Mouse (Mus musculus): ENCODE data around the gene Grasp. TPM values are rescaled to one million over a fixed set of nuclear protein-coding genes. Genes with fewer than 3 reads are reported as not detected.

Grasp gene
- polyA plus RNA-seq, 1 experiment from 2014 or later = 4.1 TPM

- H3K4me3 ChIP-seq (ENCODE audit: low read depth, low read length) = no peak overlapping the region
- no peak overlapping the region for H3K9ac ChIP-seq (ENCODE audit: low read depth, low read length)
- H3K9me3 ChIP-seq (replicated peaks; ENCODE audit: control insufficient read depth, low read length) = no peaks in the 10 kb centered on the region
- peaks cover 6% of the 10 kb centered on the region for H3K4me1 ChIP-seq (ENCODE audit: control insufficient read depth, insufficient read depth, low read length)
- peaks cover 15% of the 10 kb centered on the region; the same call in 1 of the 2 replicates for H3K27me3 ChIP-seq (ENCODE audit: control insufficient read depth, insufficient read depth, low read length)
- ATAC-seq (replicated peaks; ENCODE audit: insufficient number of reproducible peaks, low FRiP score, low TSS enrichment) = no peak
- peaks cover 11% of the 10 kb centered on the region for H3K36me3 ChIP-seq (ENCODE audit: control insufficient read depth, insufficient read depth, low read length)
- WGBS (ENCODE audit: insufficient replicate concordance) = 84% methylated on average over 21 of the region's 21 CpGs
- H3K27ac ChIP-seq (ENCODE audit: low read depth, low read length) = no peak overlapping the region
- no peak overlapping the region for H3K4me2 ChIP-seq
These were observed 5.0 kb downstream of the Grasp start for GRCm38 (mm10) chr15:101228866-101229590.

GRCm38 (mm10) chr15:101230503-101230902 lies 6.5 kb downstream of the Grasp start:
- Histone ChIP-seq H3K36me3 (ENCODE audit: control insufficient read depth, insufficient read depth, low read length) (peaks cover 11% of the 10 kb centered on the region), H3K27me3 (ENCODE audit: control insufficient read depth, insufficient read depth, low read length) (peaks cover 11% of the 10 kb centered on the region; the same call in 1 of the 2 replicates), H3K4me3 (ENCODE audit: low read depth, low read length) (no peak overlapping the region), H3K27ac (ENCODE audit: low read depth, low read length) (no peak overlapping the region), H3K4me2 (no peak overlapping the region), H3K9me3 (replicated peaks; ENCODE audit: control insufficient read depth, low read length) (no peaks in the 10 kb centered on the region), H3K9ac (ENCODE audit: low read depth, low read length) (no peak overlapping the region), H3K4me1 (ENCODE audit: control insufficient read depth, insufficient read depth, low read length) (peaks cover 6% of the 10 kb centered on the region)
- 89% methylated on average over 19 of the region's 19 CpGs for WGBS (ENCODE audit: insufficient replicate concordance)
- no peak for ATAC-seq (replicated peaks; ENCODE audit: insufficient number of reproducible peaks, low FRiP score, low TSS enrichment)

GRCm38 (mm10) chr15:101230995-101231647 lies 7.1 kb downstream of the Grasp start:
- Histone ChIP-seq H3K27me3 (ENCODE audit: control insufficient read depth, insufficient read depth, low read length) (peaks cover 6% of the 10 kb centered on the region; the same call in 1 of the 2 replicates), H3K27ac (ENCODE audit: low read depth, low read length) (no peak overlapping the region)

GRCm38 (mm10) chr15:101231648-101232180 lies 7.7 kb downstream of the Grasp start:
- peaks cover 6% of the 10 kb centered on the region; the same call in 1 of the 2 replicates for H3K27me3 ChIP-seq (ENCODE audit: control insufficient read depth, insufficient read depth, low read length)
- peaks cover 11% of the 10 kb centered on the region for H3K36me3 ChIP-seq (ENCODE audit: control insufficient read depth, insufficient read depth, low read length)
- H3K4me2 ChIP-seq = peak overlapping the region; percentile 65
- no peak overlapping the region for H3K27ac ChIP-seq (ENCODE audit: low read depth, low read length)
- 48% methylated on average over 56 of the region's 56 CpGs for WGBS (ENCODE audit: insufficient replicate concordance)
- H3K9ac ChIP-seq (ENCODE audit: low read depth, low read length) = peak overlapping the region; percentile 67
- no peak for ATAC-seq (replicated peaks; ENCODE audit: insufficient number of reproducible peaks, low FRiP score, low TSS enrichment)
- peak overlapping the region; percentile 27 for H3K4me3 ChIP-seq (ENCODE audit: low read depth, low read length)
- H3K9me3 ChIP-seq (replicated peaks; ENCODE audit: control insufficient read depth, low read length) = no peaks in the 10 kb centered on the region
- H3K4me1 ChIP-seq (ENCODE audit: control insufficient read depth, insufficient read depth, low read length) = peaks cover 12% of the 10 kb centered on the region

More at GRCm38 (mm10) chr15:101230995-101231647, 7.1 kb downstream of the Grasp start:
- Histone ChIP-seq H3K36me3 (ENCODE audit: control insufficient read depth, insufficient read depth, low read length) (peaks cover 11% of the 10 kb centered on the region), H3K4me2 (peak overlapping the region; percentile 65), H3K4me1 (ENCODE audit: control insufficient read depth, insufficient read depth, low read length) (peaks cover 11% of the 10 kb centered on the region), H3K4me3 (ENCODE audit: low read depth, low read length) (peak overlapping the region; percentile 27), H3K9ac (ENCODE audit: low read depth, low read length) (peak overlapping the region; percentile 67), H3K9me3 (replicated peaks; ENCODE audit: control insufficient read depth, low read length) (no peaks in the 10 kb centered on the region)
- WGBS (ENCODE audit: insufficient replicate concordance) = 67% methylated on average over 23 of the region's 23 CpGs
- no peak for ATAC-seq (replicated peaks; ENCODE audit: insufficient number of reproducible peaks, low FRiP score, low TSS enrichment)

GRCm38 (mm10) chr15:101232607-101233006 lies 8.6 kb downstream of the Grasp start:
- no peak overlapping the region for H3K4me3 ChIP-seq (ENCODE audit: low read depth, low read length)
- no peak overlapping the region for H3K4me2 ChIP-seq
- ATAC-seq (replicated peaks; ENCODE audit: insufficient number of reproducible peaks, low FRiP score, low TSS enrichment) = no peak
- 67% methylated on average over 4 of the region's 4 CpGs for WGBS (ENCODE audit: insufficient replicate concordance)
- no peaks in the 10 kb centered on the region for H3K9me3 ChIP-seq (replicated peaks; ENCODE audit: control insufficient read depth, low read length)
- peaks cover 11% of the 10 kb centered on the region for H3K36me3 ChIP-seq (ENCODE audit: control insufficient read depth, insufficient read depth, low read length)
- peaks cover 12% of the 10 kb centered on the region for H3K4me1 ChIP-seq (ENCODE audit: control insufficient read depth, insufficient read depth, low read length)
- H3K27me3 ChIP-seq (ENCODE audit: control insufficient read depth, insufficient read depth, low read length) = peaks cover 6% of the 10 kb centered on the region; the same call in 1 of the 2 replicates
- no peak overlapping the region for H3K9ac ChIP-seq (ENCODE audit: low read depth, low read length)
- H3K27ac ChIP-seq (ENCODE audit: low read depth, low read length) = no peak overlapping the region

GRCm38 (mm10) chr15:101233183-101233582 lies 9.2 kb downstream of the Grasp start:
- ATAC-seq (replicated peaks; ENCODE audit: insufficient number of reproducible peaks, low FRiP score, low TSS enrichment) = no peak
- peaks cover 6% of the 10 kb centered on the region; the same call in 1 of the 2 replicates for H3K27me3 ChIP-seq (ENCODE audit: control insufficient read depth, insufficient read depth, low read length)
- H3K9me3 ChIP-seq (replicated peaks; ENCODE audit: control insufficient read depth, low read length) = no peaks in the 10 kb centered on the region
- H3K9ac ChIP-seq (ENCODE audit: low read depth, low read length) = no peak overlapping the region
- H3K36me3 ChIP-seq (ENCODE audit: control insufficient read depth, insufficient read depth, low read length) = peaks cover 11% of the 10 kb centered on the region
- no peak overlapping the region for H3K27ac ChIP-seq (ENCODE audit: low read depth, low read length)
- no peak overlapping the region for H3K4me3 ChIP-seq (ENCODE audit: low read depth, low read length)
- peaks cover 10% of the 10 kb centered on the region; the same call in 1 of the 2 replicates for H3K4me1 ChIP-seq (ENCODE audit: control insufficient read depth, insufficient read depth, low read length)
- no peak overlapping the region for H3K4me2 ChIP-seq
- 85% methylated on average over 3 of the region's 3 CpGs for WGBS (ENCODE audit: insufficient replicate concordance)

- Histone ChIP-seq H3K4me1 (ENCODE audit: control insufficient read depth, insufficient read depth, low read length) (peaks cover 9% of the 10 kb centered on the region; the same call in 1 of the 2 replicates), H3K9me3 (replicated peaks; ENCODE audit: control insufficient read depth, low read length) (no peaks in the 10 kb centered on the region), H3K27me3 (ENCODE audit: control insufficient read depth, insufficient read depth, low read length) (peaks cover 10% of the 10 kb centered on the region; the same call in 1 of the 2 replicates), H3K9ac (ENCODE audit: low read depth, low read length) (no peak overlapping the region), H3K36me3 (ENCODE audit: control insufficient read depth, insufficient read depth, low read length) (peaks cover 11% of the 10 kb centered on the region), H3K4me3 (ENCODE audit: low read depth, low read length) (no peak overlapping the region), H3K27ac (ENCODE audit: low read depth, low read length) (no peak overlapping the region), H3K4me2 (no peak overlapping the region)
- no peak for ATAC-seq (replicated peaks; ENCODE audit: insufficient number of reproducible peaks, low FRiP score, low TSS enrichment)
- WGBS (ENCODE audit: insufficient replicate concordance) = 26% methylated on average over 11 of the region's 11 CpGs
These were observed 9.8 kb downstream of the Grasp start for GRCm38 (mm10) chr15:101233641-101234275.

GRCm38 (mm10) chr15:101234611-101235341 lies 10.8 kb downstream of the Grasp start:
- H3K27me3 ChIP-seq (ENCODE audit: control insufficient read depth, insufficient read depth, low read length) = peaks cover 10% of the 10 kb centered on the region; the same call in 1 of the 2 replicates
- WGBS (ENCODE audit: insufficient replicate concordance) = 68% methylated on average over 10 of the region's 10 CpGs
- no peak overlapping the region for H3K4me3 ChIP-seq (ENCODE audit: low read depth, low read length)
- ATAC-seq (replicated peaks; ENCODE audit: insufficient number of reproducible peaks, low FRiP score, low TSS enrichment) = no peak
- H3K9me3 ChIP-seq (replicated peaks; ENCODE audit: control insufficient read depth, low read length) = no peaks in the 10 kb centered on the region
- H3K4me2 ChIP-seq = no peak overlapping the region
- peaks cover 8% of the 10 kb centered on the region for H3K36me3 ChIP-seq (ENCODE audit: control insufficient read depth, insufficient read depth, low read length)
- H3K9ac ChIP-seq (ENCODE audit: low read depth, low read length) = no peak overlapping the region
- H3K27ac ChIP-seq (ENCODE audit: low read depth, low read length) = no peak overlapping the region
- peaks cover 12% of the 10 kb centered on the region; the same call in 1 of the 2 replicates for H3K4me1 ChIP-seq (ENCODE audit: control insufficient read depth, insufficient read depth, low read length)

Data from heart, embryonic 11.5 days (tissue).